Mouse (Mus musculus) G1E (cell line): ENCODE data around the gene Slx1b.

ENCODE experiments used
- CTCF ChIP-seq: IDR thresholded peaks from 2 replicates; pipeline ENCODE4 v1.5.1; 2012; ENCODE audit warnings: low read depth, low read length, inconsistent platforms, mixed read lengths
- GATA1 ChIP-seq: IDR thresholded peaks from 2 replicates; pipeline ENCODE4 v1.6.1; 2012; ENCODE audit warnings: borderline replicate concordance, low read length, inconsistent platforms, mixed read lengths
- GATA2 ChIP-seq: IDR thresholded peaks from 2 replicates; pipeline ENCODE4 v1.6.1; 2012; ENCODE audit warnings: low read depth, low read length, inconsistent platforms, borderline replicate concordance
- TAL1 ChIP-seq: conservative IDR thresholded peaks from 2 replicates; pipeline ENCODE4 v1.6.1; 2012; ENCODE audit warnings: low read depth, low read length, inconsistent platforms, mixed read lengths

GRCm38 (mm10) chr7:126691676-126692075, 3.9 kb downstream of the Slx1b start:
- TF ChIP-seq CTCF (no peak), GATA1 (no peak), TAL1 (no peak), GATA2 (no peak)
